Mouse (Mus musculus): ENCODE data around the gene Ppfia3. TPM values are rescaled to one million over a fixed set of nuclear protein-coding genes. Genes with fewer than 3 reads are reported as not detected.

Ppfia3 gene
- total RNA-seq, 2 experiments from 2014 or later, result 0.69 to 0.78 TPM

- peak; percentile 100 for DNase-seq
These were observed 28.9 kb upstream of the Ppfia3 start, which contains the start of gene Snrnp70 for GRCm38 (mm10) chr7:45395578-45396336. Gene Snrnp70 (minus strand): TSS chr7:45395742.

GRCm38 (mm10) chr7:45395129-45395541 is 28.3 kb upstream of the Ppfia3 start:
- DNase-seq, result peak; percentile 70
- intact Hi-C loops (cut with DNase I; ENCODE audit: low total_unique reads), result no loop called here

More at GRCm38 (mm10) chr7:45395578-45396336, 28.9 kb upstream of the Ppfia3 start, which contains the start of gene Snrnp70:
- intact Hi-C loops (cut with DNase I; ENCODE audit: low total_unique reads), result no loop called here

GRCm38 (mm10) chr7:45386077-45386476 is 19.3 kb upstream of the Ppfia3 start:
- intact Hi-C loops (cut with DNase I; ENCODE audit: low total_unique reads), result no loop called here
- no peak for DNase-seq

- intact Hi-C loops (cut with DNase I; ENCODE audit: low total_unique reads), result no loop called here
- no peak for DNase-seq
These were observed 9.2 kb upstream of the Ppfia3 start for GRCm38 (mm10) chr7:45376057-45376456.

GRCm38 (mm10) chr7:45374620-45375019 is 7.8 kb upstream of the Ppfia3 start:
- intact Hi-C loops (cut with DNase I; ENCODE audit: low total_unique reads), result no loop called here
- no peak for DNase-seq

- no peak for DNase-seq
- intact Hi-C loops (cut with DNase I; ENCODE audit: low total_unique reads), result no loop called here
These were observed 5.6 kb upstream of the Ppfia3 start for GRCm38 (mm10) chr7:45372371-45372770.

- intact Hi-C loops (cut with DNase I; ENCODE audit: low total_unique reads), result no loop called here
- DNase-seq, result peak; percentile 84
These were observed 3.9 kb upstream of the Ppfia3 start, which contains the start of gene Lin7b for GRCm38 (mm10) chr7:45370475-45371311. Gene Lin7b (minus strand): TSS chr7:45370583.

- intact Hi-C loops (cut with DNase I; ENCODE audit: low total_unique reads), result no loop called here
- DNase-seq, result no peak
These were observed 3.1 kb upstream of the Ppfia3 start for GRCm38 (mm10) chr7:45369836-45370474.

- intact Hi-C loops (cut with DNase I; ENCODE audit: low total_unique reads), result no loop called here
These were observed 2.4 kb upstream of the Ppfia3 start for GRCm38 (mm10) chr7:45369022-45369745.

GRCm38 (mm10) chr7:45368178-45368577 is 1.4 kb upstream of the Ppfia3 start:
- DNase-seq, result no peak
- intact Hi-C loops (cut with DNase I; ENCODE audit: low total_unique reads), result no loop called here

More at GRCm38 (mm10) chr7:45369022-45369745, 2.4 kb upstream of the Ppfia3 start:
- DNase-seq, result no peak

GRCm38 (mm10) chr7:45367020-45367880 is 431 bp upstream of the Ppfia3 start:
- intact Hi-C loops (cut with DNase I; ENCODE audit: low total_unique reads), result no loop called here
- peak; percentile 97 for DNase-seq

GRCm38 (mm10) chr7:45365742-45366651 is 822 bp downstream of the Ppfia3 start:
- peak; percentile 60 for DNase-seq
- intact Hi-C loops (cut with DNase I; ENCODE audit: low total_unique reads), result no loop called here

- intact Hi-C loops (cut with DNase I; ENCODE audit: low total_unique reads), result no loop called here
These were observed 2.8 kb downstream of the Ppfia3 start for GRCm38 (mm10) chr7:45363983-45364382.

GRCm38 (mm10) chr7:45362801-45363200 is 4.0 kb downstream of the Ppfia3 start:
- DNase-seq, result no peak
- intact Hi-C loops (cut with DNase I; ENCODE audit: low total_unique reads), result no loop called here

More at GRCm38 (mm10) chr7:45363983-45364382, 2.8 kb downstream of the Ppfia3 start:
- no peak for DNase-seq

GRCm38 (mm10) chr7:45361243-45361804 is 5.5 kb downstream of the Ppfia3 start:
- peak; percentile 60 for DNase-seq
- intact Hi-C loops (cut with DNase I; ENCODE audit: low total_unique reads), result no loop called here

- DNase-seq, result no peak
- intact Hi-C loops (cut with DNase I; ENCODE audit: low total_unique reads), result no loop called here
These were observed 6.3 kb downstream of the Ppfia3 start for GRCm38 (mm10) chr7:45360404-45361125.
